Mouse (Mus musculus) neutrophil, adult 59 days (primary cell): ENCODE results near the gene Sema4a. TPM values are rescaled to one million over a fixed set of nuclear protein-coding genes. Genes with fewer than 3 reads are reported as not detected.

ENCODE experiments used
- total RNA-seq, 2 experiments: library from RNA; stranded (reverse); gene quantifications; 1 replicate in 1 of 2; 2 replicates in 1 of 2; pipeline ENCODE4 v1.2.4; 2023

Sema4a gene
- 100 to 1,000 TPM; 326 to 366 TPM for total RNA-seq

DNA sequence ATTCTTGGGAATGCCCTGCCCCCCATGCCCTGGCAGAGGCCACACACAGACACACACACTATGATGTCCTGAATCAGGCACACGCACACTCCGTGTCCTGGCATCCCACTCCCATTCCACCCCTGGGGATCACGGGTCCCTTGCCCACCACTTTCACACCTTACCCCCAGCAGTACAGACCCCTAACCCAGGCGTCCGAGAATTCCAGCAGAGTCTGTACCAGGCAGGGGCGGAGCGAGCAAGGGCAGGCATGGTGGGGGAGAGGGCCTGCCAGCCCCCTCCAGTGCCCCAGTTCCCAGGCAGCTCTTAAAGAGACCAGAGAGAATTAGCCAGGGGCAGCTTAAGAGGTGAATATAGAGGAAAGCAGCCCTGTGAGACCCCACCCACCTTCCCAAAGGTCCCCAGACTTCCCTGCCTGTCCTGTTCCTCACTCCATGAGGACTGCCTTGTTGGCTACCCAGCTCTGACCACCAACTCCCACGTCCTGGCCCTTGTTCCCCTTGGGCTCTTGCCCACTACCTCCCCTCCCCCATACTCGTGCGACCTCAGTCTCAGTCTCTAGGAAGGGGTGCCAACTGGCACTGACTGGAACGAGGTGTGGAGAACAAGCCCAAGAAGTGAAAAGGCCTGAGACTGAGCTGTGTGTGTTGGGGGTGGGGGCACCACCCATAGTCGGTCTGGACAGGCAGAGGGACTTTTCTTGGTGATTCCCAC is at the start of gene Sema4a:
Gene Sema4a (minus strand): TSS at position 200 of the 714 bp plus-strand sequence.

DNA sequence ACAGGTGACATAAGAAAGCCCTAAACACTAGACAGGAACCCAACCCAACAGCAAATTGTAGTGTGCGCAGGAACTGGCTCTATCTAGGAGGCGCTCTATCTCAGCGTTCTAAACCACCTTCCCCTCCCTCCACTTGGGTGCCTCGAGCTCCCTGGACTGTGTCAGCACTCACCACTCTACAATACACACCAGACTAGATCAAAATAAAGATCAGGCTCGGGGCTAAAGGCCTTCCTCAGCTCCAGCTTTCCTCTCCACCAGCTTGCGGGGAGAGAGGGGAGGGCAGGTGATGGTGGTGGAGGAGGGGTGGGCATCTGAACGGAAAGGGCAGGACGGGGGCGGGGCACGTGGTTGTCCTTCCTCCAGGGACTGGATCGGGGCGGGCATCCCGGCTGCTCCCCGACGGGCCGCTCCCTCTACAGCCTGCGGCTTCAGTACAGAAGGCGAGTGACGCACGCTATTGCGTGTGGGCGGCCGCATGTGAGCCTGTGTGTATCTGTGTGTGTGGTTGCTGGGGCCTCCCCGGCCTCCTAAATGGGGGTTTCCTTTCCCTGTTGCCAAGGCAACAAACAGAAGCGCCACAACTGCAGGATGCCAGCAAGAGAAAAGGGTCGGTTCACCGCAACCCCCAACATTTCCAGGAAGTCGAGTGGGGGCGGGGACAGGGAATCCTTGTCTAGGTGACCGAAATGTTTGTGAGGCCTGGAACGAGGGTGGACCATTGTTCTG is 48.9 kb upstream of the Sema4a start, which contains the start of gene Lmna:
Gene Lmna (minus strand): TSS at position 265 of the 729 bp plus-strand sequence.

DNA sequence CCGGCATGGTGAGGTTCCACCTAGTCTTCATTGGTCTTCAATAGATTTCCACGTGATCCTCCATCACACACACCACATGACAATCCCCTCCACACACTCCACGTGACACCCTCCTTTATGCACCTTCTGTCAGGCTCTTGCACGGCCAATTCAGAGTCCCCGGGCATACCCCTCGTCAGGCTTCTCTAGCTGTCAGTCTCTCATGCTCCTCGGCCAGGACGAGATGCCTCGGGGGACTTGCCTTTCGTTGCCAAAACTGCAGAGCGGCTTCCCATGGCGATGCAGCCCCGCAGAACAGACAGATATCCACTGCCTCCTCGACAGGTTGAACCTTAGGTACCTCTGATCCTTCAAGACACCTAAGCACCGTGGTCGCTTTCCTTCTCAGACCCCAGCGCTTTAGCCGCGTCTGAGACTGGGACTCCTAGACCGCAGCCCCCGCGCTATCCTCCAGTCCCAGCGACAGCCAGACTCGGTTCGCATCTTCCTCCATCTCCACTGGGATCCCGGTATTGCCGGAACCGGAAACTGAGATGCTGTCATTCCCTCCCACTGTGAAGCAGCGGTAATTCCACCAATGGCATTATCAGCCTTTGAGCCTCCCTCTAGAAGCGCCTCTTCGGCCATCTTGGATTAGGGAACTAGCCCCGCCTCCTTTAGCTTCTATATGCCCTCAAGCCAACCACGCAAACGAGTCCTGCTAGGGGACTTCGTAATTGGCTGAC is 36.2 kb downstream of the Sema4a start, which contains the start of gene Slc25a44:
Gene Slc25a44 (minus strand): TSS at position 535 of the 725 bp plus-strand sequence.

DNA sequence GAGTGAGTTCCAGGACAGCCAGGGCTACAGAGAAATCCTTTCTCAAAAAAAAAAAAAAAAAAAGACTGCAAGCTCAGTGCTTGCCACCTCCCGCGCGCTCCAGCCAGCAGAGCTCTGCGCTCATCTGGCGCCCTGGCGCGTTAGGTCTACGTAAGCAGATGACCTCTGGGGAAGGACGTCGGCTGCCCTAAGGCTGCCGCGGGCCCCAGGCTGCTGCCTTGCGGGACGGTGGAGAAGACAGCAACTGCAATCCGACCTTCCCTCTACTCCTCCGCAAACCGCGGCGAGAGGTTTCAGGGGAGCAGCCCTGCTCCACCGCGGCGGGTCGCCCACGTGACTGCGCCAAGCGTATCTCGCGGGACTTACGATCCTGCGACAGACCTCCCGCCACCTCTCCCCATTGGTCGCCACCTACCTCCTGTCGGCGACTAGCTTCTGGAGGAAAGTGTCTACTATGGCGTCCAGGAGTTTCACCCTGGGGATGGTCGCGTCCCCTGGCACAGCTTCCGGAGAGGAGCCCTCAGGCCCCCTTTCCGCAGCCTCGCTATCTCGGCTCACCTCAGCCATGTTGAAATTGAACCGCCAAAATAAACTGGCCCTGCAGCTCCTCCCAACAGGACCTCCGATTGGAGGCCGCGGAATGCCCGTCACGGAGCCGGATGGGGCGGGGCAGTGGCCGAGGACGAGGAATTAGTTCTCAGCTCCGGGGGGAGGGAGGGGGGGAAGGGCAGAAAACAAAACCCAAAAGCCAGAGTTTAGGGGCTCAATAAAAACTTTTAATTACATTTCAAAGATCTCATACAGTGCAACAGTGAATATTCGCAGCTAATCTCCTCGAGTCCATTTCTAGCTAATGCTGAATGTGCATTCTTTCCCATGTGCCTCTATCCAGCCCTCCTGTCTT is 51.0 kb downstream of the Sema4a start, which contains the start of gene Pmf1:
Gene Pmf1 (minus strand): TSS at position 591 of the 904 bp plus-strand sequence.

Other genes with a start within 250 kb of the Sema4a start
- not detected for gene Rhbg, start 206.5 kb downstream of the Sema4a start, total RNA-seq
- not detected for gene Gm38392, start 174.0 kb downstream of the Sema4a start, total RNA-seq
- gene Tsacc, start 164.2 kb downstream of the Sema4a start, total RNA-seq: 1 to 10 TPM; 1.4 to 2.1 TPM
- gene Cct3, start 164.1 kb downstream of the Sema4a start, total RNA-seq: 10 to 100 TPM; 57.5 to 65.8 TPM
- 100 to 1,000 TPM; 128 to 130 TPM for gene Glmp, start 136.2 kb downstream of the Sema4a start, total RNA-seq
- gene Tmem79, start 125.0 kb downstream of the Sema4a start, total RNA-seq: under 1 TPM; 0.71 to 0.79 TPM
- gene Smg5, start 124.9 kb downstream of the Sema4a start, total RNA-seq: 10 to 100 TPM; 42.3 to 42.6 TPM
- not detected for gene Paqr6, start 96.6 kb downstream of the Sema4a start, total RNA-seq
- 1 to 10 TPM; 1.5 to 5.5 TPM for gene Bglap3, start 88.4 kb downstream of the Sema4a start, total RNA-seq
- 10 to 100 TPM in 1 of 2 experiments, 1 to 10 TPM in 1; 3.7 to 11.5 TPM for gene Bglap2, start 82.5 kb downstream of the Sema4a start, total RNA-seq
- gene Bglap, start 76.7 kb downstream of the Sema4a start, total RNA-seq: 10 to 100 TPM; 16.8 to 30.3 TPM
- 10 to 100 TPM; 61.1 to 63.9 TPM for gene Pmf1, start 50.9 kb downstream of the Sema4a start, total RNA-seq
- 10 to 100 TPM; 22.4 to 22.5 TPM for gene Slc25a44, start 36.0 kb downstream of the Sema4a start, total RNA-seq
- gene Lmna, start 48.8 kb upstream of the Sema4a start, total RNA-seq: 10 to 100 TPM; 10.1 to 20.2 TPM
- gene Mex3a, start 71.2 kb upstream of the Sema4a start, total RNA-seq: under 1 TPM; 0.11 to 0.13 TPM
- not detected for gene Rab25, start 87.1 kb upstream of the Sema4a start, total RNA-seq
- gene Lamtor2, start 91.9 kb upstream of the Sema4a start, total RNA-seq: 10 to 100 TPM; 76.5 to 78.5 TPM
- gene Ubqln4, start 92.6 kb upstream of the Sema4a start, total RNA-seq: 10 to 100 TPM; 17.7 to 20.7 TPM
- 10 to 100 TPM; 75.0 to 88.1 TPM for gene Ssr2, start 114.7 kb upstream of the Sema4a start, total RNA-seq
- 100 to 1,000 TPM; 210 to 213 TPM for gene Arhgef2, start 144.8 kb upstream of the Sema4a start, total RNA-seq
- gene Rxfp4, start 192.0 kb upstream of the Sema4a start, total RNA-seq: not detected
- 10 to 100 TPM; 92.1 to 93.0 TPM for gene Khdc4, start 224.6 kb upstream of the Sema4a start, total RNA-seq